Mouse (Mus musculus) small intestine, adult 2 months (tissue): ENCODE data around the gene Fancl.

ENCODE experiments used
- CTCF ChIP-seq: fragments of 200-500 bp; IDR thresholded peaks from 2 replicates; pipeline ENCODE4 v1.5.1; 2012; ENCODE audit warnings: low read depth, mild to moderate bottlenecking, control low read depth, inconsistent platforms, low read length, moderate library complexity, mixed read lengths; ENCODE audit not compliant: insufficient replicate concordance, insufficient read length; ENCODE audit errors: extremely low read depth
- POLR2A ChIP-seq: fragments of 200-500 bp; IDR thresholded peaks from 2 replicates; pipeline ENCODE4 v1.6.1; 2012; ENCODE audit warnings: low read depth, mild to moderate bottlenecking, control low read depth, inconsistent platforms, low read length, moderate library complexity

DNA sequence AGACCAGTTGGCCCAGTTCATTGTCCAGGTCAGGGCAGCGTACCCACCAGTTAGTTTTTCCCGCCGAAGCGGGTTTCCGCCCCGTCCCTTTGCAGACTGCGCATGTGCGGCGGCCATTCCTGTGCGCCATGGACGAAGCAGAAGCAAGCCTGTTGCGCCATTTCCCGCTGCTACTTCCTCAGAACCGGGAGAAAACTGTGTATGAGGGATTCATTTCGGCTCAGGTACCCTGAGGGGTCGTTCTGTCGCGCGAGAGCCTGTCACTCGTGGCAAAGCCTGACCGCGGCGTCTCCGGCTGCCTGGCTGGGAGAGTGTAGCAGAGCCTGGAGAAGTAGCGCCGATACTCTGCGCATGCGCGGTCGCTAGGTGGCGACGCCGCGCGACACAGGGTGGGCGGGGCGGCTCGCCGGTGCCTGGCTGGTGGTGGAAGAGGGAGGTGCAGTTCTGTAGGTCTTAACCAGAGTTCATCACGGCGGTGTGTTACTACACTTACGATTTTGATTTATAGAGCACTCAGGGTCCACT is 1.2 kb downstream of the Fancl start:
- TF ChIP-seq CTCF (peak; percentile 36; the same call in 1 of the 2 replicates), POLR2A (peak; percentile 69)
